Mouse (Mus musculus) neural tube, postnatal 0 days (tissue): ENCODE results near the gene Fuz. TPM values are rescaled to one million over a fixed set of nuclear protein-coding genes. Genes with fewer than 3 reads are reported as not detected.

Experiments used
- microRNA counts: library from miRNA; unstranded; fragments of <30 nt; microRNA quantifications from one replicate; lab custom pipeline; 2015
- microRNA-seq: library from miRNA; unstranded; fragments of <30 nt; microRNA quantifications from one replicate; pipeline ENCODE4, GENCODE M21; 2016
- polyA plus RNA-seq: library from polyadenylated mRNA; unstranded; fragments of >200 nt; fragmentation: Nextera tagmentation; extraction: Ambion mirVana; gene quantifications from 2 replicates; pipeline ENCODE4 v1.2.1, GENCODE M21; 2015

The Fuz gene
- 15.0 and 17.1 TPM in 2 replicates for polyA plus RNA-seq

GRCm38 (mm10) chr7:44895593-44896434 lies at the start of gene Fuz:
Fuz (plus strand) TSS chr7:44896079.

GRCm38 (mm10) chr7:44848561-44849415 lies 47.1 kb upstream of the Fuz start, which contains the start of the genes Akt1s1 and Tbc1d17:
Akt1s1 (plus strand) TSS chr7:44848991.
Tbc1d17 (minus strand) TSS chr7:44849079.

GRCm38 (mm10) chr7:44857042-44857552 lies 38.8 kb upstream of the Fuz start, which contains the start of gene Pnkp:
Pnkp (plus strand) TSS chr7:44857139.

GRCm38 (mm10) chr7:44869697-44870528 lies 26.0 kb upstream of the Fuz start, which contains the start of gene Ptov1:
Ptov1 (minus strand) TSS chr7:44869788.

GRCm38 (mm10) chr7:44892276-44892921 lies 3.5 kb upstream of the Fuz start, which contains the start of gene Med25:
Med25 (minus strand) TSS chr7:44892712.

GRCm38 (mm10) chr7:44929204-44930151 lies 33.6 kb downstream of the Fuz start, which contains the start of gene Ap2a1:
Ap2a1 (minus strand) TSS chr7:44929496.

GRCm38 (mm10) chr7:44942904-44943303 lies 47.0 kb downstream of the Fuz start, which contains the start of gene Tsks:
Tsks (plus strand) TSS chr7:44943204.

MicroRNAs within 50 kb of the gene (microRNA counts, 519-probe panel; counts per million panel counts)
- 40.5 counts per million for microRNA mmu-miR-707 (lab: Ali Mortazavi, UCI)

Small RNAs within 50 kb of the gene (microRNA-seq; reads per million reads assigned to microRNA genes)
- gene Mir707: not detected

Other genes with a start within 250 kb of the Fuz start
- gene Myh14, start 225.2 kb upstream of the Fuz start, polyA plus RNA-seq: 9.5 and 11.4 TPM in 2 replicates
- not detected in 2 replicates for gene Izumo2, start 187.3 kb upstream of the Fuz start, polyA plus RNA-seq
- gene Vrk3, start 147.7 kb upstream of the Fuz start, polyA plus RNA-seq: 26.6 and 27.4 TPM in 2 replicates
- 0.77 and 0.92 TPM in 2 replicates for gene Zfp473, start 145.0 kb upstream of the Fuz start, polyA plus RNA-seq
- gene Nup62, start 80.0 kb upstream of the Fuz start, polyA plus RNA-seq: 30.3 and 34.3 TPM in 2 replicates
- gene Il4i1, start 79.7 kb upstream of the Fuz start, polyA plus RNA-seq: 0.65 and 0.75 TPM in 2 replicates
- gene Atf5, start 79.4 kb upstream of the Fuz start, polyA plus RNA-seq: 4.6 TPM in 2 replicates
- gene Akt1s1, start 47.1 kb upstream of the Fuz start, polyA plus RNA-seq: 90.2 and 91.0 TPM in 2 replicates
- 103 and 107 TPM in 2 replicates for gene Tbc1d17, start 47.0 kb upstream of the Fuz start, polyA plus RNA-seq
- gene Pnkp, start 38.9 kb upstream of the Fuz start, polyA plus RNA-seq: 27.6 and 30.9 TPM in 2 replicates
- gene Ptov1, start 26.3 kb upstream of the Fuz start, polyA plus RNA-seq: 473 and 497 TPM in 2 replicates
- gene Med25, start 3.4 kb upstream of the Fuz start, polyA plus RNA-seq: 102 and 116 TPM in 2 replicates
- 115 and 126 TPM in 2 replicates for gene Ap2a1, start 33.4 kb downstream of the Fuz start, polyA plus RNA-seq
- gene Tsks, start 47.1 kb downstream of the Fuz start, polyA plus RNA-seq: 0.13 and 0.25 TPM in 2 replicates
- gene Cpt1c, start 78.8 kb downstream of the Fuz start, polyA plus RNA-seq: 47.3 and 54.4 TPM in 2 replicates
- 421 and 486 TPM in 2 replicates for gene Prmt1, start 90.5 kb downstream of the Fuz start, polyA plus RNA-seq
- 39.9 and 41.6 TPM in 2 replicates for gene Irf3, start 101.6 kb downstream of the Fuz start, polyA plus RNA-seq
- 9.2 and 11.8 TPM in 2 replicates for gene Bcl2l12, start 102.6 kb downstream of the Fuz start, polyA plus RNA-seq
- 46.4 and 54.3 TPM in 2 replicates for gene Scaf1, start 120.3 kb downstream of the Fuz start, polyA plus RNA-seq
- gene Rras, start 121.9 kb downstream of the Fuz start, polyA plus RNA-seq: 19.6 and 25.6 TPM in 2 replicates
- gene Prr12, start 156.8 kb downstream of the Fuz start, polyA plus RNA-seq: 9.7 and 11.6 TPM in 2 replicates
- 59.8 and 66.5 TPM in 2 replicates for gene Nosip, start 166.3 kb downstream of the Fuz start, polyA plus RNA-seq
- 14.7 and 15.8 TPM in 2 replicates for gene Prrg2, start 166.6 kb downstream of the Fuz start, polyA plus RNA-seq
- gene Rcn3, start 196.1 kb downstream of the Fuz start, polyA plus RNA-seq: 57.0 and 59.7 TPM in 2 replicates
- 50.0 and 59.6 TPM in 2 replicates for gene Fcgrt, start 207.8 kb downstream of the Fuz start, polyA plus RNA-seq
- gene Rps11, start 228.4 kb downstream of the Fuz start, polyA plus RNA-seq: 748 and 784 TPM in 2 replicates
- gene Rpl13a, start 232.7 kb downstream of the Fuz start, polyA plus RNA-seq: 715 and 776 TPM in 2 replicates
- gene Gm45713, start 240.2 kb downstream of the Fuz start, polyA plus RNA-seq: 0.63 TPM in 1 of 2 replicates, not detected in the other
- gene Flt3l, start 240.4 kb downstream of the Fuz start, polyA plus RNA-seq: 2.4 and 2.9 TPM in 2 replicates